Mouse (Mus musculus) heart, adult 18-20 months (tissue): ENCODE results near the gene Sult2a7. TPM values are rescaled to one million over a fixed set of nuclear protein-coding genes. Genes with fewer than 3 reads are reported as not detected.

Source experiments
- DNase-seq, 2 experiments: peaks; one replicate each; pipeline ENCODE4 v3.0.0; 2021 to 2022; ENCODE audit warnings: mixed read lengths in 1 of 2
- long read RNA-seq, 2 experiments: library from polyadenylated mRNA; stranded (forward); transcript quantifications; one replicate each; pipeline ENCODE4 v2.0.0; 2021
- total RNA-seq, 2 experiments: library from RNA; stranded (reverse); gene quantifications; 2 replicates each; pipeline ENCODE4 v1.2.3; 2021

Sult2a7 gene
- not detected for total RNA-seq
- long read RNA-seq, experiment 1: 0 reads
- long read RNA-seq, experiment 2: 0 reads

- no peak for DNase-seq
Observed at GRCm38 (mm10) chr7:14494130-14494529, at the start of gene Sult2a7. Sult2a7 (minus strand) TSS chr7:14494230.

- DNase-seq: no peak
Observed at GRCm38 (mm10) chr7:14525280-14525679, 31.2 kb upstream of the Sult2a7 start.

- no peak for DNase-seq
Observed at GRCm38 (mm10) chr7:14522636-14523035, 28.6 kb upstream of the Sult2a7 start.

GRCm38 (mm10) chr7:14518301-14518700 lies 24.3 kb upstream of the Sult2a7 start:
- no peak for DNase-seq

- no peak for DNase-seq
Observed at GRCm38 (mm10) chr7:14492886-14493285, 1.1 kb downstream of the Sult2a7 start.

- no peak for DNase-seq
Observed at GRCm38 (mm10) chr7:14446534-14446933, 47.5 kb downstream of the Sult2a7 start, which contains the start of gene Sult2a8. Sult2a8 (minus strand) TSS chr7:14446769.

GRCm38 (mm10) chr7:14439581-14439980 lies 54.4 kb downstream of the Sult2a7 start:
- no peak for DNase-seq

- DNase-seq: no peak
Observed at GRCm38 (mm10) chr7:14438484-14438883, 55.5 kb downstream of the Sult2a7 start.

- DNase-seq: no peak
Observed at GRCm38 (mm10) chr7:14438029-14438428, 56.0 kb downstream of the Sult2a7 start.

Other genes with a start within 250 kb of the Sult2a7 start
- gene Sult2a6, start 239.4 kb downstream of the Sult2a7 start, total RNA-seq: not detected
- not detected for gene Obox8, start 160.7 kb downstream of the Sult2a7 start, total RNA-seq
- not detected for gene Sult2a8, start 47.5 kb downstream of the Sult2a7 start, total RNA-seq
- not detected for gene Vmn1r90, start 69.3 kb upstream of the Sult2a7 start, total RNA-seq
- not detected for gene Obox7, start 165.3 kb upstream of the Sult2a7 start, total RNA-seq